Mouse (Mus musculus) mature B cell (primary cell): ENCODE data around the gene Peli2.

ENCODE experiments used
- in situ Hi-C: fragments of 300-500 bp; cut with MboI; formaldehyde crosslinking; loops from 2 replicates; pipeline ENCODE4 v1.14.3; 2019

Gene Peli2

GRCm38 (mm10) chr14:48125971-48126370 lies 5.3 kb downstream of the Peli2 start:
- in situ Hi-C loops: no loop called here

DNA sequence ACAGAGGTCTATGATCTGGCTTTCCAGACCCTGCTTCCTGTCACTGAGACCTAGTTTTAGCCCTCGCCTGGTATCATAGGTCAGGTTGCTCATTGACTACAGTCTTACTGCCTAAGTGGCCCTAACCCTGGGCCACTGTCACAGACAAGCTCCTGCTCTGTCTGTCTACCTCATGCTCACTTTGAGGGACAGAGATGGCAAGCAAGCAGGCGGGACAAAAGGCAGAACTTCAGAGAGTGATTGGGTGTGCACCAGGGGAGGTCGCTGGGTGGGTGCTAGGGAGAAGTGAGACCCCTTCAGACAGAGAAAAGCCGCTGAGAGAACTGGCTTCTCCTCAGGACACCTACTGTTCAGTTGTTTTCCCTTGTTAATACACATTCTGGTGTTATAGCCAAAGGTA lies 6.3 kb downstream of the Peli2 start:
- in situ Hi-C loops: no loop called here

- in situ Hi-C loops: no loop called here
These were observed 7.1 kb downstream of the Peli2 start for GRCm38 (mm10) chr14:48127609-48128185.

GRCm38 (mm10) chr14:48128701-48129100 lies 8.1 kb downstream of the Peli2 start:
- in situ Hi-C loops: no loop called here

DNA sequence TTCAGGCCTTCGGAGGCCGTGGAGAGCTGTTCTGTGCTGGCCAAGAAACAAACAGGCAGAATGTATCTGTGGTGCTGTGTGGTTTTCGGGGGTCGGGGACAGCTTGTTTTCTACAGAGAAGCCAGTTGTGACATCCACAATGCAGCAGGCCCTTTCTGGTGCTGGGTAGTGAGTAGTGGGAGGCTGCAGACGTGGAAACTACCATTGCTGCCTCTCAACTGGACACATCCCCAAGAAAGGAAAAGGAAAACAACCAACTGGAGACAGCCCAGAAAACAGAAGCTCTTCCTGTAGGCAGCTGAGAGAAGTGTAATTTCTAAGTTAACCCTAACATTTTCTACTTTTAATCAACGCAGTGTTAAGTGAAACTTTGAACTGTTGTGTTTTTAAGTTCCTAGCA lies 9.4 kb downstream of the Peli2 start:
- in situ Hi-C loops: no loop called here

GRCm38 (mm10) chr14:48130761-48131575 lies 10.3 kb downstream of the Peli2 start:
- in situ Hi-C loops: no loop called here

DNA sequence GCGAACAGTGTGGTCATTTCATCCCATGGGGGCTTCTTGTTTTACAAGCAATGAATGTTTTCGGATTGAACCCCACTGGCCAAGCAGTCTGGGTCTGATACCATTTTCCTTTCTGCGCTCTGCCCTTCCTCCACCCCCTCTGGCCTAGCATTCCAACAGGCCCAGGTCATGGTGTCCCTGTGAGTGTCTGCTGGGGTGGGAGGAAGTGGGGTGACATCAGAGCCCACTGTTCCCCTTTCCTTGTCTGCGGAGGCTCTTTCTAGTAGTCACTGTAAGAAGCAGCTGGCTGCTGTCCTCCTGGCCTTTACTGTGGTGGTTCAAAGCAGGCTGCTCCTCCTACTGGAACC lies 10.9 kb downstream of the Peli2 start:
- in situ Hi-C loops: no loop called here

DNA sequence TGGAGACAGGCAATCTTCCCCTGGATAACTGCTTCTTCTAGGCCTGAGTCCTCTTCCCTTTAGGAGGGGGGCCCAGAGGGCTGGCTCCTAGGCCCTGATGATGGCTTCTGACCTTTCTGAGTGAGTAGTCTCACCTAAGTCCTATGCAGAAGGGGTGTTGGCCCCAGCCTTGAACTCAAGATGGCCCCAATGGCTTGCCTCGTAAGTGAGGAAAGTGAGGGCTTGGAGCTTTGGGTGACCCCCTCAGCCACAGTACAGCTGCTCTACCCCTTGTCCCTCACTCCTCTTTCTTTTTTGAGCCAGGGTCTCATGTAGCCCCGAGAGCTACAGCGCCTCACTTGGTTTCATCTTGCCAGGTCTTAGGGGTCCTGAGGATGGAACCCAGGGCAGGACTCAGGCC lies 11.6 kb downstream of the Peli2 start:
- in situ Hi-C loops: no loop called here

DNA sequence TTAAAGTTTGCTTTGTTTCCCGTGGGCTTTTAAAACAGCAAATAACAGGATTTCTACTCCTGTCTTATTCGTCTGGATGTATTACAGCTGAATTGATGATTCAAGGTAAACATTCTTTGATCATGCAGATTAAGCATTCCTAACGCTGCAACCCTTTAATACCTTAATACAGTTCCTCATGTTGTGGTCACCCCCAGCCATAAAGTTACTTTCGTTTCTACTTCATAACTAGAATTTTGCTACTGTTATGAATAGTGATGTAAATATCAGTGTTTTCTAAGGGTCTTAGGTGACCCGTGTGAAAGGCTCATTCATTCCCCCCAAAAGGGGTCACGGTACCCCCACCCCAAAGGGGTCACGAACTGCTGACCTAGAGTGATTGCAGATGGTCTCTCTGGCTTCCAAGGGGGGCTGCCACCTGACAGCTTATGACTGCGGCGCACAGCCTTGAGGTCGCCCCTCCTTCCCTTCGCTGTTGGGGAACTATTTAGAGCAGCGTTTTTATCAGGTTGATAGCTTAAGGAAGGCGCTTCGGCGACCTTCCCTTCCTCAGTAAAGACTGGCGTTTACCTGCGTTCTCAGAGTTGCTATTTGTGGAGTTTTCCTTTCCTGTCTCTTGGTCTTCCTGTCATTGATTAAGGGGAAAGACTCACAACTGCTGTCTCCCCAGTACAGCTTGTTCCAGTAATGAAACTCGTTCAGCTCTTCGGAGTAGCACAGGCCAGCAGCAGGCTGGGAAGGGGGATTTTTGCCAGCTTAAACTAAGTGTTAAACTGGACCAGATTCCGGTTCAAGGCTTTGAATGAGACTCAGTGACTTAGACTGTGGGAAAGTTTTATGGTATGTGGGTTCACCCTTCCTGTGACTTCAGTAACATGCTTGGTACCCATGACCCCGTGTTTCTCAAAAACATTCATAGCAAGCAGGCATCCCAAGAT lies 12.5 kb downstream of the Peli2 start:
- in situ Hi-C loops: no loop called here

GRCm38 (mm10) chr14:48134344-48134743 lies 13.7 kb downstream of the Peli2 start:
- in situ Hi-C loops: no loop called here

GRCm38 (mm10) chr14:48135816-48136345 lies 15.3 kb downstream of the Peli2 start:
- in situ Hi-C loops: no loop called here

- in situ Hi-C loops: no loop called here
These were observed 17.1 kb downstream of the Peli2 start for GRCm38 (mm10) chr14:48137731-48138130.

- in situ Hi-C loops: no loop called here
These were observed 17.5 kb downstream of the Peli2 start for GRCm38 (mm10) chr14:48138138-48138537.

GRCm38 (mm10) chr14:48139409-48139808 lies 18.8 kb downstream of the Peli2 start:
- in situ Hi-C loops: no loop called here

DNA sequence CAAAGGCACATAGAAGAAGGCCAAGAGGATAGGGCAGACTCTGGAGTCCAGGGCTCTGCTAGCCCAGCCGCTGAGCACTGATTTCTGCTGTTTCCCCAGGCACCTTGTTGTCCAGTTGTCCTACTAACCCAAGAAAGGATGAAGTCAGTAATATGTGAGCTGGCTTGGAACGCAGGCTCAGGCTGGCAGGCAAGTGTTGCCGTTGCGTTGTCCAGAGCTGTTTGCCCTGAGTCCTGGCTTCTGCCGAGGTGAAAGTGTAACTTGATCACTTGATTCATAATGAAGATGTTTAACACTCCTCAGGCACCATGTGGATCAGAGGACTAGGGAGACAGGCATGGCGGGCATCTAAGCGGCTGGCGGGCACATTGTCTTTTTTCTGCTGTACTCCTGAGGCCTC lies 21.1 kb downstream of the Peli2 start:
- in situ Hi-C loops: no loop called here

GRCm38 (mm10) chr14:48142696-48143095 lies 22.1 kb downstream of the Peli2 start:
- in situ Hi-C loops: no loop called here

DNA sequence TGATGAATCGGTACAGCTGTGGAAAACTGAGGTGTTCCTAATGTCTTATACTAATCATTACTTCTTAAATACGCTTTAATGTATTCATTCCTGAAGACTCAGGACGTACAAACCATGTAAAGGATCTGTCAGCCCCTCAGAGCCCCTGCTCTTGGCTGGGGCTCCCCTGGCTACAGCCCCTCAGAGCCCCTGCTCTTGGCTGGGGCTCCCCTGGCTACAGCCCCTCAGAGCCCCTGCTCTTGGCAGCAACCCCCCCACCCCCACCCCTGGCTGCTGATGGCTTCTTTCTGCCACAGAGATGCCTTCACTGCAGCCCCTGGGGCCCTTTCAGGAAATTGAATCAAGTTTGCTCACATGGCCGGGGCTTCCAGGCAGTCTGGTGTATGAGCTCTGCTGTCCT lies 22.5 kb downstream of the Peli2 start:
- in situ Hi-C loops: no loop called here

- in situ Hi-C loops: no loop called here
These were observed 23.7 kb downstream of the Peli2 start for GRCm38 (mm10) chr14:48144330-48144729.

- in situ Hi-C loops: no loop called here
These were observed 27.1 kb downstream of the Peli2 start for GRCm38 (mm10) chr14:48147688-48148087.

- in situ Hi-C loops: no loop called here
These were observed 28.0 kb downstream of the Peli2 start for GRCm38 (mm10) chr14:48148615-48149014.

GRCm38 (mm10) chr14:48149351-48149750 lies 28.7 kb downstream of the Peli2 start:
- in situ Hi-C loops: no loop called here

DNA sequence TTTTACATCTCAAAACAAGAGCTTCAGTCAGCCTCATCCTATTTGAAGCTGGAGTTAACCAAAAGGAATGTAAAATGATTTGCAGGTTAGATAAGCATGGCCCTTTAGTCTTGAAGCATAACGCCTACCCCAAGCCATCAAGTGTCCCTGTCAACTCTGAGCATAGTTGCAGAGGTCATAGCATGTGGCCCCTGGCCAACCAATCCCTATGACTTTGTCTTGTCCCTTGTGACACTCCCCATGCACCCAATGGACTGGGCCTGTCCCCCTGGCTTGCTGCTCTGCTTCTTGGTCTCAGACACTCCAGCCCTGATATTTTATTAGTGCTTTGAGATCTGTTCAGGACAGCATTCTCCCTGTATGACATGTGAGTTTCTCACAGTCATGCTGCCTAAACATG lies 30.3 kb downstream of the Peli2 start:
- in situ Hi-C loops: no loop called here
